Mouse (Mus musculus) cerebellum, adult 8-10 months (tissue): ENCODE measurements at regions not wholly inside any gene's neighbourhood (a gene's known extent, or its start where the extent isn't known, plus 50 kb on each side); places are given as distances from the start of the nearest gene placed in this dataset.

Source experiments
- DNase-seq: peaks from one replicate; pipeline ENCODE4 v3.0.0; 2022

GRCm38 (mm10) chr14:36618459-36619085 lies 350.0 kb downstream of the Ccser2 start:
- DNase-seq, result no peak

DNA sequence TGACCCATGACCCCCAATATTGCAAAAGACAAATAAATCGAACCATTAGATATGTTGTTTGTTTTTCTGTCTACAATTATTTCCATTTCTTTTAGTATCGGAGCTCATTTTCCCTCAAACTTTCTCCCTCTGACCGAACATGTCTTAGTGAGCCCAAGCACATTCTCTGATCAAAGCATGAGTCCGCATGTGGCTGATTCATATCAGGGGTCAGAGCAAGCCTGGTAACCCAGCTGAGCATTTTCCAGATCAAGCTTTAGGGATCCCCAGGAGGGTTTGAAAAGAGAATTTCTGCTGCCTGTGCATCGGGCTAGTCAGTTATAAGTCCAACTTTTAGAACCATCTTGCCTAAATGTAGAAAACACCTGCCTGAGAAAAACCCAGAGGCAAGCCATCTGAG lies 350.6 kb downstream of the Ccser2 start:
- no peak for DNase-seq

DNA sequence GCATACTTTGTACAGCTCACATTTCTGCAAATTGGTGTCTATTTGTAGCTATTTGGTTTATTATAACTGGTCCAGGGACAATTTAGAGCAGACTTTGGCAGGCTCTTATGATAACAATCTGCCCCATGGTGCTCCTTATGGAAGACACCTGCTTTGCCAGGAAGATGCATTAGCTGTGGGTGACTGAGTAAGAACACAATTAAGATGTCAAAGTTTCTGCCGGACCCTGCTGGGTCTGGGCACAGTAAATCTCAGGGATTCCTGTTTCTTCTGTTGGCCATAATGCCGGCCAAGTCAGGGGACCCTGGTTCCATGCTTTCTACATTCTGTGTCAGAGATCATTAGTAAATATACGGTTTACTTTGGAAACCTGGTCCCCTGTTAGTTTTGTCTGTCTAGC lies 353.7 kb downstream of the Ccser2 start:
- no peak for DNase-seq

DNA sequence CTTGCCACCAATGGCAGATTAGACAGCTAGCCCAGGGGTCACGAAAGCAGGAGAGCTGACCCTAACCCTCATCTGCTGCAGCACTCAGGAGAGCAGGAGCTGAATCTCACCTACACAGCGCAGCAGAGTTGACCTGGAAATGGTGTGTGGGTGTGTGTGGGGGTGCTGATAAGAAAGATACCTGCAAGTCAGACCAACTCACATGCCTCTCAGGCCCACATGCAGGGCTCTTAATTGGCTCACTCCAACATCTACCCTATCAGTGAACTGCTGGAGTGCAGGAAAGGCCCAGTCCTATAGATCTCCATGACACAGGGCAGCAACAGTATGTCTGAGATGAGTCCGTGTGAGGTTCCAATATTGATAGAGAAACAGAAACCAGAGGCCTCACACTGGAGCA lies 355.7 kb downstream of the Ccser2 start:
- DNase-seq, result no peak

DNA sequence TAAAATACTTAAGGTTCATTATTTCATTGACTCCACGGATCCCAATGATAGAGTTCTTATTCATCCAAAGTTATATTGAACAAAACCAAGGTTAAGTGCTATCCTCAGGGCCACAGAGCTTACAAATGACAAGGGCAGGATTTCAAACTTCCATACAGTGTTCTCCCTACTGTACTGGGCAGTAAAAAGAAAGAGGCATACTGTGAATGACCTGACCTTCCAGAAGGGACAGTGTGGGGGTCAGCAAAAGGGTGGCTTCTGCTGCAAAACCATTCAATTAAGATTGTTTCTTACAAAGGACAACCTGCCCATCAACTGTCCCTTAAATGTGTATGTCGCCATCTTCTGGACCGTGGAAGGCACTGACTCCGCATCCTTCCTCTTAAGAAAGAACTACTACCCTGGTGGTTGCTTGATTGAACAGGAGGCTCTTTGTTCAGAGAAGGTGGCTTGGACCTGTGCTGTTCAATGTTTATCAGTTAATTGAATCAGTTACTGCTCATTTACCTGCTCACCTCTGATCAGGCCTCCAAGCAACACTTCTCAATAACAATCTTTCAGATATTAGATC lies 384.4 kb downstream of the Ccser2 start:
- no peak for DNase-seq

- DNase-seq, result no peak
Measured at GRCm38 (mm10) chr14:36583338-36584064, 385.1 kb downstream of the Ccser2 start.

GRCm38 (mm10) chr14:36563229-36563865 lies 405.2 kb downstream of the Ccser2 start:
- no peak for DNase-seq

GRCm38 (mm10) chr14:36537402-36537801 lies 431.2 kb downstream of the Ccser2 start:
- DNase-seq, result no peak

GRCm38 (mm10) chr14:36527310-36527709 lies 432.6 kb downstream of the 4930474N05Rik start:
- DNase-seq, result no peak

GRCm38 (mm10) chr14:36525591-36526037 lies 430.9 kb downstream of the 4930474N05Rik start:
- DNase-seq, result no peak

- DNase-seq, result no peak
Measured at GRCm38 (mm10) chr14:36502076-36502994, 407.6 kb downstream of the 4930474N05Rik start.

DNA sequence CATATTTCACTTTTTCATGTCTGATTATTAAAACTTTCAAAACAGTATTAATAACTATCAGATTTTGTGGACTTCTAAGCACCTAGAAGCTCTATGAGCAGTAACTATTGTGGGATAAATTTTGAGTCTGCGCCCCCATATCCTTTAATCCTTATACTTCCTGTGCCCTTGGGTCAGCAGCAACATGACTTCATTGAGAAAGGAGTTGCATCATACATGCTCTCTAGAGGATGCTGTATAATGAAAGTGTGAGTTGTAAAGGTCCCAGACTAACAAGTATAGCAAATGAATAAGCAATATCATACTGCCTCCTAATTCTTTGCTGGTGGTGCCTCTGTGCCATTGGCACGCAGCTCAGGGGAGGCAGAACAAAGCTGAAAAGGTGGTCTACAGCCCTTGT lies 404.6 kb downstream of the 4930474N05Rik start:
- no peak for DNase-seq

GRCm38 (mm10) chr14:36485499-36485898 lies 390.8 kb downstream of the 4930474N05Rik start:
- DNase-seq, result no peak

GRCm38 (mm10) chr14:36471617-36472016 lies 376.9 kb downstream of the 4930474N05Rik start:
- DNase-seq, result no peak

DNA sequence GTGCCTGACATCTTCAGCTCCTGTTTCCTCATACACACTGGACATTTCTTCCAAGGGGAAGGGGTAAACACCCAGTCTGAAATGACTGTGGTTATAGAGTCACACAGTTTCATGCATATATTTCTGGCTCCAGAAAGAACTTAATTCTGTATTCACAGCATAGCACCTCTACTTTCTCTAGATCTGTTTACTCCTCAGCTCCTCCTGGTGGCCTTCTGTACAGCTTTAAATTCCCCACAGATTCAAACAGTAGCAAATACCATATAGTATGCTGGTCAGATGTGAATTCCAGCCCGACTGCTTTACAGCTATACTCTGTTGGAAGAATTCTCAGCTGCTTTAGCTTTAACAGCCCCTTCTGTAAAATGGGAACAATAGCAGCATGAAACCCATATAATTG lies 375.6 kb downstream of the 4930474N05Rik start:
- DNase-seq, result no peak

DNA sequence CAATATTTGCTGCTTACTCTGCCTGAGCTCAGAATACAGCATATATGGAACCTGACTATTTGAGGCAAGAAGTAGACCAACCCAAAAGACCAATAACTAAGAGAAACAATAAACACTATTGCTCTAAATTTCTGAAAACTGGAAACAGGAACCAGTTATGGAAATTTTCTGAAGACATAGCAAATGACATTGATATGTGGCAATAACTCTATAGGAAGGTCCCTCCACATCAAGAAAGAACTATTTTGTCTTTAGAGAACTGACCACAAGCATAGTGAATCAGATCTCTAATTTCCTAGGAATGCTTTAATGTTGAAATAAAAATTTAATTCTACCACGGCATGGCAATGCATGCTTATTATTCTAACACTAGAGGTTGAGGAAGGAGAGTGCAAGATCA lies 358.3 kb downstream of the 4930474N05Rik start:
- DNase-seq, result no peak

DNA sequence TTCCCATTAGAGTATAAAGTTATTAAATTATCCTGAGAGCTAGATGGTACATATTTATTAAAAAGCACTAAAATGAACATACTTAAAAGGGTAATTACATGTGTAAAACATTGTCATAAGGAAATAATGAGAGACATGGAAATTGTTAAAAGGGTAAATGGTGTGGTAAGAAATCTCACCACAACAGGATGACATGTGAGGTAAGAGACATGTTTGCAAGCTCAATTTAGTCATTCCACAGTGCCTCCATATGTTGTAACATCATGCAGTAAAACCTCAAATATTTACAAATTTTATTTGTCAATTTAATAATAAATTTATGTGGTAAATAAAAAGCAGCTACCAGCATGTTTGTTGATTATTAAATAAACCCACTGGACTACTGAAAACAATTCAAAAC lies 355.4 kb downstream of the 4930474N05Rik start:
- DNase-seq, result no peak

GRCm38 (mm10) chr14:36414656-36415273 lies 320.0 kb downstream of the 4930474N05Rik start:
- DNase-seq, result no peak

DNA sequence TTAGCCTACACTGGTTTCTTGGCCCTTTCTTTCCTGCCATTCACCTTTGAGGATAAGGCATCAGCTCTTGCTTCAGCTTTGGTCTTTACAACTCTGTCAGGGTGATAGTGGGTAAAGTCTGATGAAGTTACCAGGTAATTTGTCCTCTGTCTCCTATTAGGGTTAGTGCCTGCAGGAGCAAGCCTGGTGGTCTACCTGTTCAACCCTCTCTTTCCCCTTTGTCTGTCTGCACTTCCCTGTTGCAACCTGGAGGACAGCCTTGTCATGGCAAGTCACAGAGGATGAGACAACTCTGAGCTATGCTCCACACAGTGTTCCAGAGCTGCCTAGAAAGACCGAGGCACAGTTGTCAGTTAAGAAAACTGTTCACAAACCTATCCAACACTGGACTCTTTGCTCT lies 319.5 kb downstream of the 4930474N05Rik start:
- no peak for DNase-seq
